Mouse (Mus musculus) bone marrow, adult 2 months (tissue): ENCODE data around the gene Dennd2a. TPM values are rescaled to one million over a fixed set of nuclear protein-coding genes. Genes with fewer than 3 reads are reported as not detected.

Source experiments
- H3K27ac ChIP-seq: fragments of 200-500 bp; 2 replicates; pipeline ENCODE4 v1.5.1; 2012; ENCODE audit warnings: low read depth, mild to moderate bottlenecking, control low read depth, inconsistent platforms, low read length; ENCODE audit not compliant: control insufficient read depth, poor library complexity, insufficient read depth
- H3K4me1 ChIP-seq: fragments of 200-500 bp; 2 replicates; pipeline ENCODE4 v1.6.1; 2011; ENCODE audit warnings: low read length; ENCODE audit not compliant: control insufficient read depth, insufficient read depth
- H3K4me3 ChIP-seq: fragments of 200-500 bp; replicated peaks from 2 replicates; pipeline ENCODE3; 2011; ENCODE audit warnings: mild to moderate bottlenecking, low read depth, low read length, control low read depth; ENCODE audit not compliant: control insufficient read depth
- CTCF ChIP-seq: fragments of 200-500 bp; IDR thresholded peaks from 2 replicates; pipeline ENCODE4 v1.5.1; 2011; ENCODE audit warnings: low read length, control low read depth; ENCODE audit not compliant: control insufficient read depth, insufficient read depth
- POLR2A ChIP-seq: fragments of 200-500 bp; IDR thresholded peaks from 2 replicates; pipeline ENCODE4 v1.6.1; 2011; ENCODE audit warnings: low read depth, mild to moderate bottlenecking, control low read depth, low read length, borderline replicate concordance; ENCODE audit not compliant: control insufficient read depth
- WGBS: fragments of 180-500 bp; shearing (Covaris S2); methylation state at CpG from one replicate; pipeline ENCODE4 v1.1.7; 2018; 5-methylcytosine and 5-hydroxymethylcytosine counted together
- polyA plus RNA-seq: library from polyadenylated mRNA; stranded (reverse); fragments of >200 nt; gene quantifications from 2 replicates; pipeline ENCODE4 v1.2.4, GENCODE M21; 2011; ENCODE audit warnings: low replicate concordance; ENCODE audit not compliant: missing spikeins, insufficient read depth, insufficient read length

Dennd2a gene
- polyA plus RNA-seq, 1 experiment, result 1.3 TPM

DNA sequence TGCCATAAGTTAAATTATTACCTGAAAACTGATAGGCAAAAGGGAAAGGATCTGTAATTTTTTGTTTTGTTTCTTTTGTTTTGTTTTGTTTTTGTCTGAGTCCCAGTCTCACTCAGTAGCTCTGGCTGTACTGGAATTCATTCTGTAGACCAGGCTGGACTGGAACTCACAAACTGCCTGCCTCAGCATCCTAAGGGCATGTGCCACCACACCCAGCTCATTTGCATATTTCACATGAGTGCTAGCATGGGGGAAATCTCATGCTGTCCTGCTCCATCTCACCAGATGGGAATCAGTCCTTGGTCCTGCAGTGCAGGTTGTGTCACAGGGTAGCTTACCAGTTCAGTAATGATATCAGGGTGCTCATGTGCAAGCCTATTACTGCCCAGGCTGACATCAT, 22.7 kb downstream of the Dennd2a start:
- no peak overlapping the region for H3K4me3 ChIP-seq
- H3K4me1 ChIP-seq, result peaks cover 3% of the 10 kb centered on the region; the same call in 1 of the 2 replicates
- no peak overlapping the region for H3K27ac ChIP-seq
- no peak for TF ChIP-seq CTCF
- no peak for TF ChIP-seq POLR2A

DNA sequence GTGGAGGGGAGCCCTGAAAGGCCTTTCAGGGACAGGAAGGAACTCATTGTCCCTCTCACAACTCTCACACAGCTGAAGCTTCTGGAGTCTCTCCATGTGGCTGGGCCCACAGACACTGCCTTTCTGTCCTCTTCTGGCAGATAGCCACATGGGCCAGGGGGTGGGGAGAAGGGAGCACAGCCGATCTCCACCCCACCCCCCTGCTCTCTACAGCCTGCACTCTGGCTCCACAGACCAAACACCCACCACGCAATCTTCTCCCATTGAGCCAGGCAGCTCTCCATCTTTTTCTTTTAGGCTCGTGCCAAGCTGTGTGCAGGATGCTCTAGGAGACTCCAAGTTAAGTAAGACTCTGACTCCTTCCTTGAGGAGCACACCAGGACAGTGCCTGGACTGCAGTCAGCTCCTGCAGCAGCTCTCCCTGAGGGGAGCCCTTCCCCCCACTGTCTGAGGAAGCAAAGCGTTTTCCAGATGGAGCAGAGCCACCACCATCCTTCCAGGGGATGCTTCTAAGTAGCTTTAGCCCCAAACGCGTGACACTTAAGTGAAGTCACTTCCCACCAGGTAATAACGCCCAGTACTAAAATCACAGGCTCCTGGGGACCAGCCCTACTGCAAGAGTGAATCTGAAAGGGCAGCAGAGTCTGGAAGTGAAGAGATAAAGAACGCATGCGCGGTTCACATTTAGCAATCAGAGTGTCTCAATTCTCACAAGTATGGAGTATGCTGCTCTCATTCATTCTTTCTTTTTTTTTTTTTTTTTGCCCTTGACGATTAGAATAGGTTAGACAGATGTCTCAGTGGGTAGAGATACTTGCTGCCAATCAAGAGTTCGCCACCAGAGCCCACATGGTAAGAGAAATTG, 28.8 kb downstream of the Dennd2a start:
- TF ChIP-seq POLR2A (no peak), CTCF (no peak)
- H3K4me3 ChIP-seq, result no peak overlapping the region
- no peak overlapping the region for H3K27ac ChIP-seq
- H3K4me1 ChIP-seq, result peaks cover 8% of the 10 kb centered on the region
- WGBS, result 68% methylated on average over 12 of the region's 12 CpGs

DNA sequence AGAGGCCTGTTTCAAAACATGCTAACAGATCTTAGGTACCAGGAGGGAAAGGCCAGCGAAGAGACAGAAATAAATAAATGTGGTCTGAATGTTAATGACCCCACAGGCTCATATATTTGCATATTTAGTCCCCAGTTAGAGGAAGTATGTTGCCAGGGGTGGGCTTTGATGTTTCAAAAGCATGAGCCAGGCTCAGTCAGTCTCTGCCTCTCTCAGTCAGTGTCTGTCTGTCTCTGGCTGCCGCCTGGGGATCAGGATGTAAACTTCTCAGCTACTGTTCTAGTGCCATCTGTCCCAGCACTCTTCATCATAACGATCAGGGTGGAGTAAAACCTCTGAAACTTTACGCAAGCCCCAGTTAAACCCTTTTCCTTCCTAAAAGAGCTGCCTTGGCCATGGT, 29.9 kb downstream of the Dennd2a start:
- TF ChIP-seq POLR2A, result no peak
- no peak for TF ChIP-seq CTCF
- WGBS, result 36% methylated on average over 4 of the region's 4 CpGs
- Histone ChIP-seq H3K4me1 (peaks cover 8% of the 10 kb centered on the region), H3K4me3 (no peak overlapping the region), H3K27ac (no peak overlapping the region)

DNA sequence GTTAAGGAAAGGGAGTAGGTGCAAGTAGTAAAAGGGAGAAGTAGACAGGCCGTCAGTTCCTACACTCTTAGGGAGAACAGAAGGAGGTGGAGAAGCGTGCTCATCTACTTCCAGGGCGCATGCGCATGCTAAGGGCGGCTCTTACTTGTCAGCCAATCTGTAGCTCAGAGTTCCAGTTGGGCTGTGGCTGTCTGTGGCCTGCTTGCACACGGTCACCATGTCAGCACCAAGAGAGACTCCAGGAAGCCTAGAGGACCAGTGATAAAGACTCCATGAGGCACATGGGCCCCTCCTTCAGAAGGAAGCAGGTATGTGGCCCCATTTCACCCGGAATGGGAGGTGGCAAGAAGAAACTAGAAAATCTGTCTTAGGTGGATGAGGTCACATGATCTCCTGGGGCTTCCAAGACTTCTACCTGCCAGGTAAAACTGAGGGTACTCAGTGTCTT, 30.3 kb downstream of the Dennd2a start:
- TF ChIP-seq POLR2A, result no peak
- Histone ChIP-seq H3K4me3 (no peak overlapping the region), H3K27ac (peak overlapping the region; percentile 3; the same call in 1 of the 2 replicates), H3K4me1 (peaks cover 9% of the 10 kb centered on the region)
- 58% methylated on average over 7 of the region's 7 CpGs for WGBS

DNA sequence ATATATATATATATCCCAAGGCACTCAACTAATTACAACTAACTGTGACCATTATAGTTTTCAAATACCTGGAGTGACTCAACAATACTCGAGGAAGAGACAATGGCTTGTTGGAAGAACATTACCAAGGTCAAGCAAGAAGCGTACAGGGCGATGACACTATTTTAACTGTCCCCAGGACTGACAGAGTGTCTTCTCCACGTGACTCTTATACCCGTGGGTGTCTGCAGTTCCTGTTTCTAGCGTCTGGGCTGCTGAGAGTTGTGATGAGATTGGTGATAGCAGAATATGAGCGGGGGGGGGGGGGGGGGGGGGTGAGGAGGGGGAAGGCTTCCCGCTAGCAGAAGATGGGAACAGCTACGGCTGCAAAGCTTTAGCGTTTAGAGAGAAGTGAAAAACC, 30.9 kb downstream of the Dennd2a start:
- TF ChIP-seq POLR2A, result no peak
- TF ChIP-seq CTCF, result no peak
- WGBS, result 23% methylated on average over 10 of the region's 10 CpGs
- no peak overlapping the region for H3K4me3 ChIP-seq
- peaks cover 10% of the 10 kb centered on the region for H3K4me1 ChIP-seq
- no peak overlapping the region for H3K27ac ChIP-seq

DNA sequence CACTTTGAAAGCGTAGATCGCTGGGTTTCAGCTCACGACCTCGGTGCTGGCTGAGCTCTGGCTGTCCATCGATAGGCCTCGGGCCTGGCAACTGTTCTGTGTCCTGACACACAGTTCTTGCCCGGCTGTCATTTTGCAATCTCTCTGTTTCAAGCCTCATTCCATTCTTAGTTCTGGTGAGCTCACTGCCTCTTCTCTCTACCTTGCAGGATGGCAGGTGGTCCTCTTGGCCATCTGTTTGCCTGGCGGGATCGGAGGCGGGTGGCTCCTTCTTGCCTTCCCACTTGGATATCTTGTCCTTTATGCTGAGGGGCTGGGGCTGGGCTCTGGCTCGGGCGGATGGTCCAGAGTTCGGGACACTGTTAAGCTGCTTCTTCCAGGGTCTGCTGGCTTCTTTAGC, 34.5 kb downstream of the Dennd2a start:
- H3K4me3 ChIP-seq, result no peak overlapping the region
- no peak overlapping the region for H3K27ac ChIP-seq
- TF ChIP-seq CTCF (no peak), POLR2A (no peak)
- H3K4me1 ChIP-seq, result peaks cover 7% of the 10 kb centered on the region
- WGBS, result 84% methylated on average over 13 of the region's 13 CpGs

DNA sequence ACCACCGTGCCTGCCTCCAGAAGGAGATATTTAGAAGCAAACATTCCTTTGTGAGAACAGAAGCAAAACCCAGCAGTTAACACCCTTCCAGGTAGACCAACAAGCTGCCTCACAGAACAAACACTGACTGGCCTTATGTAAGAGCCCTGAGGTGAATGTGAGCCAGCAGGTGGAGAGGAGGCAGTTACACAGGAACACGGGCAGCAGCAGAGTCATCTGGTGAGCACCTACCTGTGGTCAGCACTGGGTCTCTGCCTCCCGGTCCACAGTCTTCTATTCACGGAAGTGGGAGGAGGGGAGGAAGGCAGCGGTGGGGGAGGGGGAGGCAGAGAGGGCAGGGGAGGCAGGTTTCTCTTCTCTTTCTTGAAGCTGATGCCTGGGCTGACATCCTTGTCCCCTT, 35.2 kb downstream of the Dennd2a start:
- Histone ChIP-seq H3K4me3 (no peak overlapping the region), H3K4me1 (peaks cover 5% of the 10 kb centered on the region), H3K27ac (no peak overlapping the region)
- 21% methylated on average over 5 of the region's 5 CpGs for WGBS
- TF ChIP-seq POLR2A, result no peak
- TF ChIP-seq CTCF, result no peak

DNA sequence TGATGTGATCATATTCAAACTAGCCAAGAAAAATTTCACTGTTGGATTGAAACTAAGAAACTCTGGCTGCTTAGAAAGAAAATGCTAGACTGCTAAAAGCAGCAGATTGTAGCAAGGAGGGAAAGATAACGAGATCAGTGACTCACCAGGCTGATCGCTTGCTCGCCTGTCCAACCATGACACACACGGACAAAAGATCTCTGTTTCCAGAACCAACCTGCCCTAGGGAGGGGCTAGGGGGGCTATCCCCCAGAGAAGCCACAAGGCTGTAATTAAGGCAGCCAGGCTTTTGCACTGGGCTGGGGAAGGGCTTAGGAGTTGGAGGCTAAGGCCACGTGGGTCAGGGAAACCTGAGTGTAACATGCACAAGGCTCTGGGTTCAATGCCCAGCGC, 41.9 kb downstream of the Dennd2a start:
- 56% methylated on average over 6 of the region's 6 CpGs for WGBS
- no peak overlapping the region for H3K27ac ChIP-seq

DNA sequence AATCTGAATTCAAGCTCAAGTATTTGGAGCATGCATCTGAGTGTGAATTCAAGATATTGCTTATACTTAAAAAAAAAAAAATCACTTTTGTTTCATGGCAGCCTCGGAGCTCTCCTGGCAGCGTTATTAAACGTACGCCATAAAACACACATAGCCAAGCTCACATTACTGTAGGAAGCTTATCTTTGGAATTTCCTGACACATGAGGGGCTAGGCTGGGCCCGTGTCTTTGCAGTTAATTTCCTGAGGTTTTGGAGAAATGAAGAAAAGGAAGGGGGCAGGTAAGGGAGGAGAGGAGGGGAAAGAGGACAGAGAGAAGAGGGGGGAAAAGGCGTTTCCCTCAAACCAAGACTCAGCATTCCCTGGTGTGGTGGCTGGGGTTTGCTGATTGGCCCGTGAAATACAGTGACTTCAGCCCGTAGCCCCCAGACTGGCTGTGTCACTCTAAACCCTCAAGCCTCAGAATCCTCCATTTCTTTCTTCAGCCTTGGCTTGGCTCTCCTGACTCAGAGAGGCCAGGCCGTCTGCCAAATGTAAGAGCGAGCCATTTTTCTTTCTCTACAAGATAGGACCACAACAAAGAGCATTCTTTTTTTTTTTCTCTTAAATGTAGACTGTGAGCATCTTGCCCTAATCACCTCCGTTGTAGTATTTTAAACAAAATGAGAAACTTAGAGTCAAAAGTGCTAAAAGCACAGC, 42.5 kb downstream of the Dennd2a start:
- Histone ChIP-seq H3K4me3 (no peak overlapping the region), H3K27ac (no peak overlapping the region), H3K4me1 (no peaks in the 10 kb centered on the region)
- 27% methylated on average over 11 of the region's 11 CpGs for WGBS
- no peak for TF ChIP-seq POLR2A
- TF ChIP-seq CTCF, result no peak

More for the DNA sequence above, 41.9 kb downstream of the Dennd2a start:
- Histone ChIP-seq H3K4me3 (no peak overlapping the region), H3K4me1 (no peaks in the 10 kb centered on the region)
- TF ChIP-seq CTCF (no peak), POLR2A (no peak)
